Mouse (Mus musculus) CH12.LX (cell line): ENCODE data around the gene Adarb1. TPM values are rescaled to one million over a fixed set of nuclear protein-coding genes. Genes with fewer than 3 reads are reported as not detected.

ENCODE experiments used
- DNase-seq: peaks from one replicate; pipeline ENCODE4 v3.0.0-alpha.2; 2013; ENCODE audit errors: extremely low read depth
- H3K27ac ChIP-seq: 2 replicates; pipeline ENCODE4 v1.5.1; 2012; ENCODE audit warnings: low read depth, mild to moderate bottlenecking, control low read depth, moderate library complexity; ENCODE audit not compliant: insufficient read depth
- H3K27me3 ChIP-seq: replicated peaks from 2 replicates; pipeline ENCODE3; 2012; ENCODE audit warnings: inconsistent platforms
- H3K36me3 ChIP-seq, 2 experiments: replicated peaks in 1 of 2; 2 replicates each; pipeline versions ENCODE3 to v1.6.1; 2012; ENCODE audit warnings: inconsistent platforms in 1 of 2, low read length in 1 of 2, mild to moderate bottlenecking in 1 of 2, mixed read lengths in 1 of 2, moderate library complexity in 1 of 2; ENCODE audit not compliant: control insufficient read depth in 1 of 2, insufficient read depth in 1 of 2
- H3K4me1 ChIP-seq, 2 experiments: 2 replicates each; pipeline ENCODE4 v1.6.1; 2012; ENCODE audit warnings: inconsistent platforms in 1 of 2, moderate library complexity in 1 of 2; ENCODE audit not compliant: insufficient read depth in 2 of 2, control insufficient read depth in 1 of 2
- H3K4me2 ChIP-seq: 2 replicates; pipeline ENCODE4 v1.6.1; 2012; ENCODE audit warnings: low read depth, mild to moderate bottlenecking, control low read depth; ENCODE audit not compliant: poor library complexity, insufficient read depth, severe bottlenecking
- H3K4me3 ChIP-seq, 3 experiments: fragments of 150-350 bp in 1 of 3; sonication (generic) in 1 of 3; replicated peaks in 1 of 3; 2 replicates each; pipeline versions ENCODE3 to v1.5.1; 2011 to 2012; ENCODE audit warnings: low read depth in 2 of 3, low read length in 2 of 3, mild to moderate bottlenecking in 2 of 3, moderate library complexity in 2 of 3, control low read depth in 1 of 3, improper control_type of control experiment in 1 of 3, inconsistent platforms in 1 of 3, mixed read lengths in 1 of 3; ENCODE audit not compliant: poor library complexity in 1 of 3
- H3K79me2 ChIP-seq: replicated peaks from 2 replicates; pipeline ENCODE4 v1.6.1; 2012; ENCODE audit warnings: mild to moderate bottlenecking, moderate library complexity; ENCODE audit not compliant: control insufficient read depth, poor library complexity, insufficient read depth, severe bottlenecking; ENCODE audit errors: extremely low read depth
- H3K9ac ChIP-seq: 2 replicates; pipeline ENCODE4 v1.6.1; 2012; ENCODE audit warnings: low read depth, mild to moderate bottlenecking, control low read depth, moderate library complexity; ENCODE audit not compliant: insufficient read depth
- H3K9me3 ChIP-seq: replicated peaks from 2 replicates; pipeline ENCODE3; 2012; ENCODE audit warnings: low read length, inconsistent platforms, mixed read lengths
- BHLHE40 ChIP-seq: IDR thresholded peaks from 2 replicates; pipeline ENCODE4 v1.6.1; 2011; ENCODE audit warnings: mild to moderate bottlenecking, low read depth, low read length, improper control_type of control experiment
- CHD1 ChIP-seq: IDR thresholded peaks from 2 replicates; pipeline ENCODE4 v1.6.1; 2012; ENCODE audit warnings: low read depth, low read length, improper control_type of control experiment, inconsistent platforms
- CTCF ChIP-seq, 2 experiments: IDR thresholded peaks in 1 of 2; conservative IDR thresholded peaks in 1 of 2; 2 replicates each; pipeline ENCODE4 v1.5.1; 2011 to 2012; ENCODE audit warnings: low read depth in 2 of 2, low read length in 2 of 2, improper control_type of control experiment in 1 of 2, inconsistent platforms in 1 of 2, mild to moderate bottlenecking in 1 of 2, moderate library complexity in 1 of 2
- E2F4 ChIP-seq: IDR thresholded peaks from 2 replicates; pipeline ENCODE4 v1.6.1; 2011; ENCODE audit warnings: low read depth, low read length, improper control_type of control experiment; ENCODE audit not compliant: insufficient replicate concordance
- EP300 ChIP-seq: IDR thresholded peaks from 2 replicates; pipeline ENCODE4 v1.6.1; 2011; ENCODE audit warnings: low read length, improper control_type of control experiment
- ETS1 ChIP-seq: conservative IDR thresholded peaks from 2 replicates; pipeline ENCODE4 v1.6.1; 2012; ENCODE audit warnings: low read depth, mild to moderate bottlenecking, inconsistent platforms, low read length, improper control_type of control experiment, moderate library complexity
- GABPA ChIP-seq: IDR thresholded peaks from 2 replicates; pipeline ENCODE4 v1.6.1; 2012; ENCODE audit warnings: low read depth, low read length, improper control_type of control experiment, inconsistent platforms; ENCODE audit not compliant: insufficient replicate concordance
- JUND ChIP-seq: conservative IDR thresholded peaks from 2 replicates; pipeline ENCODE4 v1.6.1; 2011; ENCODE audit warnings: low read depth, low read length, improper control_type of control experiment
- MXI1 ChIP-seq: IDR thresholded peaks from 2 replicates; pipeline ENCODE4 v1.6.1; 2011; ENCODE audit warnings: mild to moderate bottlenecking, low read depth, low read length, improper control_type of control experiment
- MYC ChIP-seq: IDR thresholded peaks from 2 replicates; pipeline ENCODE4 v1.6.1; 2011; ENCODE audit warnings: low read depth, mild to moderate bottlenecking, improper control_type of control experiment, low read length
- NELFE ChIP-seq: IDR thresholded peaks from 2 replicates; pipeline ENCODE4 v1.6.1; 2011; ENCODE audit warnings: low read depth, low read length, improper control_type of control experiment
- NRF1 ChIP-seq: IDR thresholded peaks from 2 replicates; pipeline ENCODE4 v1.6.1; 2014; ENCODE audit warnings: low read depth, mild to moderate bottlenecking, inconsistent platforms, low read length, improper control_type of control experiment, moderate library complexity
- POLR2AphosphoS2 ChIP-seq: IDR thresholded peaks from 2 replicates; pipeline ENCODE4 v1.6.1; 2011; ENCODE audit warnings: low read depth, low read length, improper control_type of control experiment
- SIN3A ChIP-seq: IDR thresholded peaks from 2 replicates; pipeline ENCODE4 v1.6.1; 2012; ENCODE audit warnings: low read length, improper control_type of control experiment, inconsistent platforms
- SMC3 ChIP-seq: IDR thresholded peaks from 2 replicates; pipeline ENCODE4 v1.6.1; 2011; ENCODE audit warnings: low read depth, low read length, improper control_type of control experiment
- TCF12 ChIP-seq: IDR thresholded peaks from 2 replicates; pipeline ENCODE4 v1.6.1; 2014; ENCODE audit warnings: low read depth, mild to moderate bottlenecking, inconsistent platforms, low read length, improper control_type of control experiment
- UBTF ChIP-seq: IDR thresholded peaks from 2 replicates; pipeline ENCODE4 v1.6.1; 2012; ENCODE audit warnings: low read depth, mild to moderate bottlenecking, inconsistent platforms, low read length, improper control_type of control experiment, moderate library complexity
- USF1 ChIP-seq: IDR thresholded peaks from 2 replicates; pipeline ENCODE4 v1.6.1; 2014; ENCODE audit warnings: low read depth, mild to moderate bottlenecking, inconsistent platforms, low read length, improper control_type of control experiment
- ZKSCAN1 ChIP-seq: IDR thresholded peaks from 2 replicates; pipeline ENCODE4 v1.6.1; 2012; ENCODE audit warnings: low read depth, inconsistent platforms, low read length, improper control_type of control experiment, borderline replicate concordance
- ZMIZ1 ChIP-seq: IDR thresholded peaks from 2 replicates; pipeline ENCODE4 v1.6.1; 2012; ENCODE audit warnings: low read depth, mild to moderate bottlenecking, inconsistent platforms, low read length, improper control_type of control experiment
- ZNF384 ChIP-seq: IDR thresholded peaks from 2 replicates; pipeline ENCODE4 v1.6.1; 2012; ENCODE audit warnings: low read depth, low read length, improper control_type of control experiment, inconsistent platforms
- dilution Hi-C: fragments of 300-500 bp; cut with MboI; formaldehyde crosslinking; loops from 2 replicates; pipeline ENCODE4 v1.14.3; 2020; ENCODE audit warnings: low sequenced_read_pairs; ENCODE audit not compliant: extremely low pct_unique_long_range_greater_than_20kb, extremely low pct_ligation_motif_present
- in situ Hi-C: fragments of 300-500 bp; cut with MboI; formaldehyde crosslinking; loops from 3 replicates; pipeline ENCODE4 v1.14.3; 2019; ENCODE audit warnings: low sequenced_read_pairs, low pct_ligation_motif_present, low pct_unique_long_range_greater_than_20kb, mixed read lengths
- polyA plus RNA-seq: library from polyadenylated mRNA; unstranded; fragments of >175 nt; gene quantifications from 2 replicates; pipeline ENCODE4 v1.2.1, GENCODE M21; 2012; ENCODE audit warnings: low read depth; ENCODE audit not compliant: insufficient read length
- total RNA-seq, 2 experiments: library from RNA; depleted of rRNA; stranded (reverse); fragments of 300-350 nt in 1 of 2; fragments of >200 nt in 1 of 2; gene quantifications; 2 replicates each; pipeline ENCODE4 v1.2.3; 2012 to 2014

The Adarb1 gene
- total and polyA plus RNA-seq, 3 experiments: 1.7 to 3.5 (median 2.4) TPM

DNA sequence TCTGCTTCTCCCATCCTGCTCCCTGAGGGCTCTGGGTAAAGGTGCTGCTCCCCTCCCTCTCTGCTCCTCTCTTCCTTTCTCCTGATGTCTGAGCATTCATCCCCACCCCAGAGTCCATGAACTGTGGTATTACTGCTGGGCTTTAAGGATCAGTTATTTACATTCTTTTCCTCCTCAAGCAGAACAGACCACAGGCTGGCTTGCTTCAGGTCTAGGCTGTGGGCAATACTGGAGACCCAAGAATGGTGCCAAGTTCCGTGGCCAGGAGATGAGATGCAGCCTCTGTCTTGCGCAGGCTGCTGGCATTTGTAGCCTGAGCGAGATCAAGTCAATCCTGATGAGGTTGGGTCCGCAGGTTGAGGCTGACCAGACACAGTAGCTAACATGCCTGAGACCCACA is 33.8 kb upstream of the Adarb1 start:
- H3K4me1 ChIP-seq: peaks cover 0 to 3% of the 10 kb centered on the region in 2 experiments; a peak in 1 of 4 replicates
- H3K27me3 ChIP-seq: peaks cover 66% of the 10 kb centered on the region
- H3K79me2 ChIP-seq: no peaks in the 10 kb centered on the region
- no peak for DNase-seq
- dilution Hi-C loops (no loop called here), in situ Hi-C loops (no loop called here)
- no peak for TF ChIP-seq SIN3A
- TF ChIP-seq SMC3: no peak
- no peak for TF ChIP-seq ETS1
- TF ChIP-seq ZMIZ1: no peak
- no peak for TF ChIP-seq GABPA
- no peak for TF ChIP-seq E2F4
- no peak for TF ChIP-seq ZNF384
- TF ChIP-seq JUND: no peak
- TF ChIP-seq CTCF (conservative IDR thresholded peaks at IDR 0.05 in 1 of 2, IDR thresholded peaks at IDR 0.05 in 1 of 2; ENCODE audit: low read depth in 2 of 2, low read length in 2 of 2): no peak
- TF ChIP-seq ZKSCAN1: no peak
- TF ChIP-seq BHLHE40: no peak
- no peak for TF ChIP-seq TCF12
- TF ChIP-seq UBTF: no peak
- TF ChIP-seq MYC: no peak
- no peak for TF ChIP-seq EP300
- no peak for TF ChIP-seq POLR2AphosphoS2
- TF ChIP-seq MXI1: no peak
- TF ChIP-seq NELFE: no peak
- no peak for TF ChIP-seq NRF1
- no peak overlapping the region for H3K9ac ChIP-seq
- no peak overlapping the region for H3K4me2 ChIP-seq
- H3K27ac ChIP-seq: no peak overlapping the region
- H3K4me3 ChIP-seq: no peak overlapping the region
- H3K36me3 ChIP-seq: no peaks in the 10 kb centered on the region
- H3K9me3 ChIP-seq: peaks cover 3% of the 10 kb centered on the region

DNA sequence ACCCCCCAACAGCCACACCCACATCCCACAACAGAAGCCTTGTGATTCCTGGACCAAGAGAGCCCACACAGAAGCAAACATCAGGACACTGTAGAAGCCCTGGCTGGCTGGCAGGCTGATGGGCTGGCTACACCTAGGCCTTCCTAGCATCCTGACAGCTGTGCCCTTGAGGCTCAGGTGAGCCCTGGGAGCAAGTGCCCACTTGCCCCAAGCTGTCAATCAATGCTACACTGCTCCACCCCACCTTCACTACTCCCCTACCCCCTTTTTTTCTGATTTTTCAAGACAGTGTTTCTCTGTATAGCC is 32.0 kb upstream of the Adarb1 start:
- H3K9me3 ChIP-seq: peaks cover 8% of the 10 kb centered on the region
- no peaks in the 10 kb centered on the region for H3K36me3 ChIP-seq
- H3K4me1 ChIP-seq: peaks cover 0 to 3% of the 10 kb centered on the region in 2 experiments; a peak in 1 of 4 replicates
- TF ChIP-seq CHD1 (no peak), SMC3 (no peak), USF1 (no peak), NELFE (no peak), GABPA (no peak), POLR2AphosphoS2 (no peak)
- H3K79me2 ChIP-seq: no peaks in the 10 kb centered on the region
- in situ Hi-C loops (no loop called here), dilution Hi-C loops (no loop called here)
- no peak overlapping the region for H3K27ac ChIP-seq
- DNase-seq: no peak
- peaks cover 53% of the 10 kb centered on the region for H3K27me3 ChIP-seq
- no peak overlapping the region for H3K4me2 ChIP-seq
- H3K4me3 ChIP-seq: no peak overlapping the region
- H3K9ac ChIP-seq: no peak overlapping the region
